Mouse (Mus musculus) embryo, embryonic 10.5 days (tissue): ENCODE results near the gene Gm3115.
"Not testable (repeated sequence)": the region's sequence is repeated elsewhere in the genome, so short reads cannot be mapped to it uniquely, and the experiment has no call there.

Experiments used
- DNase-seq: peaks from one replicate; pipeline ENCODE4 v3.0.0-alpha.2; 2015; ENCODE audit warnings: low spot score

Gm3115 gene

DNA sequence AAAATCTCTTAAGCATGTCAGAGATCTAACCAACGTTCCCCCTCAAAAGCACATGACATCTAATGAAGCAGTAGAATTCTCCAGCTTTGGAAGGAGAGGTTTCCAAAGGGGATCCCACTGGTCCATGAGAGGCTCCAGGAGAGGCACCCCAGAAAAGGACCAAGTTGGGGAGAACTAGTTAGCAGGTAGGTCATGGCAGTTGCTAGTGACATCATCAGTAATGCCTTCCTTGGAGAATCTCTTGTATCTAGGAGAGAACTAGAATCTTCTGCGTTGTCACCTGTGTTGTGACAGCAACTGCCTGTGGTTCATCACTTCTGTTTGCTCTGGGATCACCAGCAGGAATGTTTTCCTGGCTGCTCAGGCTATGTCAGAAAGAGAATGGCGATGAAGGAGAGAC, at the start of gene Gm3115:
Gene Gm3115 (plus strand): TSS at position 301 of the 400 bp plus-strand sequence.
- DNase-seq, result not testable (repeated sequence)

- DNase-seq, result peak; percentile 1
Measured at GRCm38 (mm10) chr14:4110426-4110825, 26.5 kb downstream of the Gm3115 start, which contains the start of gene Gm8108. Gm8108 (plus strand) TSS chr14:4110526.

GRCm38 (mm10) chr14:4141646-4142045, 57.7 kb downstream of the Gm3115 start:
- DNase-seq, result not testable (repeated sequence)
